Mouse (Mus musculus): ENCODE measurements at regions not wholly inside any gene's neighbourhood (a gene's known extent, or its start where the extent isn't known, plus 50 kb on each side); places are given as distances from the start of the nearest gene placed in this dataset.

DNA sequence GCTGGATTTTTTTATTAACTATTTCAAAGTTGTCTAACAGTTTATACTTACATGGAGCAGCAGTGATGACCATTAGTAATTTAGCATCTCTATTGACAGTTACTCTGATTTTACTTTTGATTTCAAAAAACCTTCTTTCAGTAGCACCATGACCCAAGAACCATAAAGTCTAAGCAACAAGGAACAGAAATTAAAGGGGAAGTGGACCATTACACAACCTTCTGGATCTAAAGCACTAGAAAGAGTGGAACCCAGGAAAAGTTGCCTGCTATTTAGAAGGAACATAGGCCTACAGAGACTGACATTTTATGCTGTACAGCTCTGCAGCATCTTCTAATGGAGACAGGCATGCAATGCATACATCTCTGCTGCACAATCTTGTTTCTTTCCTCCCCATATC, 56.0 kb upstream of the Il15 start:
- H3K4me3 ChIP-seq = no peak overlapping the region
- no peak overlapping the region for H3K27ac ChIP-seq
- no peak for DNase-seq (ENCODE audit: low spot score)
- H3K4me1 ChIP-seq = no peaks in the 10 kb centered on the region
- no peaks in the 10 kb centered on the region for H3K9me3 ChIP-seq (replicated peaks)
- no peaks in the 10 kb centered on the region for H3K27me3 ChIP-seq (ENCODE audit: low read depth, poor library complexity, severe bottlenecking)
- no peaks in the 10 kb centered on the region for H3K36me3 ChIP-seq

DNA sequence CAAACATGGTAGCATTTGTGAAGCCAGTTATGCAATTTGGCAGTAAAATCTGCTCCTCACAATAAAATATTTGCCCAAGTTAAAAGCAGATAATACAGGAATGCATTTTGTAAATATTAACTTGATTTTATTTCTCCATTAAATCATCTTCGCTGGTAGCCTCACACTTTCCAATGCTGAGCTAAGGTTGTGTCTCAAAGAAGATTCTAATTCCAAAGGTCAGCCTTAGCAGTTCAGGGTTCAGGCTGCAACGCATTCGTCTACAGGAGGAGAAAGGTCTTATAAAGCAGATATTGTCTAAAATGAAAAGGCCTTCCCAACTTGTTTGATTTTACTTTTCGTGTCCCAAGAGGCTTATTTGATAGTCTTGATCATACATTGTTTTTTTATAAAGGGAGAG, 51.0 kb upstream of the Il15 start:
- WGBS = 85% methylated on average over 4 of the region's 4 CpGs
- no peaks in the 10 kb centered on the region for H3K9me3 ChIP-seq (replicated peaks)
- no peak for DNase-seq (ENCODE audit: low spot score)
- H3K4me1 ChIP-seq = no peaks in the 10 kb centered on the region
- no peak overlapping the region for H3K27ac ChIP-seq
- H3K4me3 ChIP-seq = no peak overlapping the region
- no peaks in the 10 kb centered on the region for H3K36me3 ChIP-seq
- no peaks in the 10 kb centered on the region for H3K27me3 ChIP-seq (ENCODE audit: low read depth, poor library complexity, severe bottlenecking)

Measured in limb, embryonic 10.5 days (tissue).